Mouse (Mus musculus) liver, adult 2 months (tissue): ENCODE measurements around the gene Zfp982.
"Not testable (repeated sequence)": the region's sequence is repeated elsewhere in the genome, so short reads cannot be mapped to it uniquely, and the experiment has no call there.

Experiments used
- CTCF ChIP-seq: fragments of 200-500 bp; IDR thresholded peaks from 2 replicates; pipeline ENCODE4 v1.5.1; 2011; ENCODE audit warnings: low read depth, low read length, control low read depth
- POLR2A ChIP-seq: fragments of 200-500 bp; IDR thresholded peaks from 2 replicates; pipeline ENCODE4 v1.6.1; 2011; ENCODE audit warnings: low read length, control low read depth; ENCODE audit not compliant: insufficient read depth; ENCODE audit errors: extremely low read depth

DNA sequence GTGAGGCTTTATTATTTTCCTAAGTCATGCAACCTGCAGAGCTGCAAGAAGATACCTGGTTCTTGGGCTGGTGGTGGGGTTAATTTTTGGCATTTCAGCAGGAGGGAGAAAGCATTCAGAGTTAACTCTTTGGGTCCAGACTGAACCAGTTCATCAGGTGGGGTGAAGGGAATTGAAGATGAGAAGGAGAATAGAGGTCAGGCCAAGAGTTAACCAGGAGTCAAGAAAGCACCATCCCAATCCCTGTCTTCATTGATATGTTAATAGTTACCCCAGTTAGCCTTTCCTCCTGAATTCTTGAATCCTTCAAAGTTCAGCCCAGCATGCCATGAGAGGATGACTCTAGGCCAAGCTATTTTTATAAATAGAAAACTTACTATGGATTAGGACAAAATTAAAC is 65.8 kb downstream of the Zfp982 start:
- TF ChIP-seq POLR2A, CTCF: not testable (repeated sequence)
